Mouse (Mus musculus) heart, postnatal 10 days (tissue): Measurements from ENCODE around the gene Rilp. TPM values are rescaled to one million over a fixed set of nuclear protein-coding genes. Genes with fewer than 3 reads are reported as not detected.

Experiments used
- DNase-seq, 2 experiments: peaks; one replicate each; pipeline ENCODE4 v3.0.0; 2021
- intact Hi-C: fragments of 180-260 bp; cut with DNase I; formaldehyde crosslinking; loops from one replicate; pipeline ENCODE4 v1.15.1; 2025
- total RNA-seq, 2 experiments: library from RNA; stranded (reverse); gene quantifications; 2 replicates each; pipeline ENCODE4 v1.2.3; 2021

Gene Rilp
- 10 to 100 TPM; 32.2 to 34.5 TPM for total RNA-seq

- DNase-seq: peak; percentile 92 to 94
- intact Hi-C loops: loop anchor here (2.0 to 5.0 kb wide), 2 partner anchors 41 to 108 kb away; no protein-coding TSS in a partner anchor
These were observed at the start of gene Rilp for GRCm38 (mm10) chr11:75509741-75510626. Gene Rilp (plus strand): TSS chr11:75510094.

- intact Hi-C loops: loop anchor here (10.0 kb wide), 1 partner anchor 285 kb away; the partner anchor contains the start of gene Ovca2
- DNase-seq: peak; percentile 94 to 95
These were observed 49.6 kb upstream of the Rilp start for GRCm38 (mm10) chr11:75460103-75460843.

DNA sequence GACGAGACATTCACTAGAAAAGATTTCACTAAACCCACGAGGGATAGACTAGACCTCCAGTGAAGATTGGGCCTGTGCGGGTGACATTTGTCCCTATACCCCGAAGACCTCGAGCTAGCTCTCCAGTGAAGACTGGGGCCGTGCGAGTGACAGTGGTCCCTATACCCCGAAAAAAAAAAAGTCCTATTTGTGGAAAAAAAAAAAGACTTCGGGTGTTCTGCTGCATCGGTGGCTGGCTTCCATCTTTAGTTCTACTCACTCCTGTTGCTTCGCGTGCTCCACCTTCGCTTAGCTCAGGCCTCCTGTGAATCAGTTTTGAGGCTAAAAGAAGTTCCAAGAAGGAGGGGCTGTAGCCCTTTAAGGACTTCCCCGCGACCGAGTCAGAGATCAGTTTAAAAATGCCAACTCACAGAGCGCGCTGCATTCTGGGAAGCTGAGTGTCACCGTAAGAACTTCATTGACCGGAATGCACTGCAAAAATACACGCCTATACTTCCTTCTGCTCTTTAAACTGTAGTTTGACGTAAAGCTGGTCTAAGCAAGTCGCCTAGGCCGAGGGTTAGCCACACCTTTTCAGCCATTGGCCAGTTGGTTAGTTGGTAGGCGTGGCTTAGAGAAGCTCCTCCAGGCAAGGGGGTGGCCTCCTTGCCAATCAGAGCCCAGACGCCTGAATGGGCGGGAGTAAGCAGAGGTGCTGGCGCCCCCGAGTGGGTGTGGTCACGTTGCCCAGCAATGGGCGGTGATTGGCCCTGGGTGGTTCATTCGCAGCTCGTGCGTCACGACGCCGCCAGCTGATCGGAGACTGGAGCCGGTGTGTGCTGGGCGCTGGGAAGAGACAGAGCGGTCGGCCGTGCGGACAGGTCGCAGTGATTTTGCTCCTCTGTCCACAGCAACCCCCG is 48.8 kb upstream of the Rilp start, which contains the start of gene Tlcd2:
Gene Tlcd2 (plus strand): TSS at position 872 of the 899 bp plus-strand sequence.
- DNase-seq: peak; percentile 100
- intact Hi-C loops: loop anchor here (10.0 kb wide), 1 partner anchor 286 kb away; the partner anchor contains the start of gene Ovca2

- no peak for DNase-seq
- intact Hi-C loops: loop anchor here (10.0 kb wide), 1 partner anchor 287 kb away; the partner anchor contains the start of gene Ovca2
These were observed 48.1 kb upstream of the Rilp start for GRCm38 (mm10) chr11:75461743-75462252.

DNA sequence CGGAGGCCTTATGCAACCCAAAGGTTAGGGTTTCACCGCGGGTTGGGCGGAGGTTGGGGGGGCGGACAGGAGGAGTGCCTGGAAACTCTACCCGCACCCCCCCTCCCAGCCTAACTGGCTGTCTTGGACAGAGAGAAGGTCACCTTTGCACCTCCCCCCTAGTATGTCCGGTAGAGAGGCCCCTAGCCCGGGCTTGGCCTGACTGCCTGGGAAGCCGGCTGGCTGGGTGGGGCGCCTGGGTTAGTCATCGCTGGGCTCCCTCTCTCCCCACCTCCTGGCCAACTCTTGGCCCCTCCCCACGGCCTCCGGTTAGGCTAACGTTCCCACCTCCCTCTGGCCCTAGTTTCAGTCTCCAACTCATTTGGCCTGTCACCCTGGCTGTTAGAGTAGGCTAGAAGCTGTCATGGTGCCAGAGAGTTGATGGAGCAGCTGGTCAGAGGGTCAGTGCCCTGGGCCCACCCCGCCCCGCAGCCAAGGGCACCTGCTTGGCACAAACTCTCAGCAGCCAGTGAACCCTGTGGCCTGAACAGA is 47.6 kb upstream of the Rilp start:
- intact Hi-C loops: loop anchor here (10.0 kb wide), 1 partner anchor 288 kb away; the partner anchor contains the start of gene Ovca2
- peak; percentile 93 to 94 for DNase-seq

GRCm38 (mm10) chr11:75462865-75463336 is 47.0 kb upstream of the Rilp start:
- DNase-seq: peak; percentile 97
- intact Hi-C loops: loop anchor here (10.0 kb wide), 1 partner anchor 288 kb away; the partner anchor contains the start of gene Ovca2

DNA sequence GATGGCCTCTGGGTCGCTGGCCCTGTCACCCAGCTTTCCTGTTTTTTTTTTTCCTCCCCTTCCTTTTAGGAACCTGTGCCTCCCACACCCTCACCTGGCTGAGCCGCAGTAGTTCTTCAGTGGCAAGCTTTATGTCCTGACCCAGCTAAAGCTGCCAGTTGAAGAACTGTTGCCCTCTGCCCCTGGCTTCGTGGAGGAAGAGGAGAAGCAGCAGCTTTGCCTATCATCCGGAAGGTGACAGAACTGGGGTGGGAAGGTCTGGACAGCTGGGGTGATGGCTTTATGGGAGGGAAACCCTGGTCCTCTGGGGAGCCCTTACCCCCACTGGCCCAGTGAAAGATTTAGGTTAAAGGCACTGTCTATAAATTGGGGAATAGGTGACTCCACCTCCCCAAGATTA is 46.3 kb upstream of the Rilp start:
- intact Hi-C loops: loop anchor here (10.0 kb wide), 1 partner anchor 289 kb away; the partner anchor contains the start of gene Ovca2
- DNase-seq: no peak

DNA sequence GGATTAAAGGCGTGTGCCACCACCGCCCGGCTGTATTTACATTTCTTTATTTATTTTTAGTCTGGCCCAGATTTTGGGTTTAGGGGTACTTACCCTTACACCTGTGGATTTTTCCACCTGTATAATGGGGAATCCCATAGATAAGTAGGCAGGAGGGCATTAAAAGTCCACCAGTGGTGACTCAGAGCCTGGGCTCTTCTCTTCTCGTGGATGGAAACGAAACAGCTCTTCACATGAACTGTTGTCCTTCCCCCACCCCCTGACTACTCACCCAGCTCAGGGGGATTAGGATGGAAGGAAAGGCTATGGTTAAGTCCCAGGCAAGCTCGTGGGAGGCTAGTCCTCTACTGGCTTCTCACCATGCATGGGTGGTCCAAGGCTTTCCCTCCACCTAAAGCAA is 45.5 kb upstream of the Rilp start:
- intact Hi-C loops: loop anchor here (10.0 kb wide), 1 partner anchor 290 kb away; the partner anchor contains the start of gene Ovca2
- DNase-seq: no peak

GRCm38 (mm10) chr11:75465051-75465450 is 44.8 kb upstream of the Rilp start:
- intact Hi-C loops: loop anchor here (10.0 kb wide), 1 partner anchor 290 kb away; the partner anchor contains the start of gene Ovca2
- DNase-seq: no peak

DNA sequence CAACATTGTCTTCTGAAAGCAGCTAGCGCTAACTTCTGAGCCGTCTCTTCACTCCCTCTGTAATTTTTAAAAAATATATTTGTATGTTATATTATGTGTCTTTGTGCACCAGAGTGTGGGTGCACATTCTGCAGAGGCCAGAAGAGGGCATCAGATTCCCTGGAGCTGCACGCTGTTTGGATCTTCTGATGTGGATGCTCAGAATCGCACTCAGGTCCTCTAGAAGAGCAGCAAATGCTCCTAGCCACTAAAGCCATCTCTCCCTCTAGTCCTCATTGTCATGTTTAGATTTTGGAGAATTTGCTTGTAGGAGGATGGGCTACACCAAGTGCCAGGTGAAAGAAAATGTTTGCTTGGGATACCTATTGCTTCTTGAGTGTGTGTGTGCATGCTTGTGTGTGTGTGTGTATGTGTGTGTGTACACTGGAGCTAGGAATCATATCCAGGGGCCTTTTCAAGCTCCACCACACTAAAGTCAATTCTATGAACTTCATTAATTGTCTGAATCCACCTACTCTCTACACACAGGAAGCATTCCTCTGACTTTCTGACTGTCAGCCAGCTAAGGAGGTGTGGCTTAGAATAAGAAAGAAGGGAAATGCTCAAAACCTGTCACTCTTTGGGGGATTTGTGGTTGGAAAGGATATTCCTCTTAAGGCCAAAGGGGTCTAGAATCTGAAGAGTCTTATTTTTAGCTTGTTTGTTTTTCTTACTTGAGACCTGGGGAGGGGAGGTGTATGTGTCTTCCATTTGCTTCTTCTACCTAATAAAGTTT is 43.0 kb upstream of the Rilp start:
- DNase-seq: peak in 1 of 2 experiments; percentile 48
- intact Hi-C loops: loop anchor here (10.0 kb wide), 1 partner anchor 292 kb away; the partner anchor contains the start of gene Ovca2

- intact Hi-C loops: loop anchor here (1.0 to 10.0 kb wide), 3 partner anchors 19 to 293 kb away; partner anchors contain the start of genes Ovca2 and Prpf8
- peak; percentile 84 to 90 for DNase-seq
These were observed 42.2 kb upstream of the Rilp start for GRCm38 (mm10) chr11:75467512-75468215.

DNA sequence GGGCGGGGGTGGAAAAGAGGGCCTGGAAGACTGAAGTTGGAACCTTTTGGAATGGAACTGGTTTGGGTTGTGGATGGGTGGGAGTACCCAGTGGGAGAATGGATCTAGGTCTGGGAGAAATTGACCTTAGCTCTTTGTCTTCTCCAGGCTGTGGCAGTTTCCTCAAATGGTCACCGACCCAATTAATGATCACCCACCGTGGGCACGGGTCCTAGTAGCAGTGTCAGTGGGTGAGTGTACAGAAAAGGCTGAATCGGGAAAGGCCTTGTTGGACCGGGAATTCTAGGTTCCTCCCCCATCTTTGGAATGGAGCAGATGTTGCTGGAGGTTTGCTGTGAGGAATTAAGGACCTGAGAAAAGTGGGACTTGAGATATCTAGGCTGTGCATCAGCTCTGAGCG is 41.5 kb upstream of the Rilp start:
- intact Hi-C loops: loop anchor here (1.0 to 10.0 kb wide), 3 partner anchors 18 to 294 kb away; partner anchors contain the start of genes Ovca2 and Prpf8
- DNase-seq: no peak

DNA sequence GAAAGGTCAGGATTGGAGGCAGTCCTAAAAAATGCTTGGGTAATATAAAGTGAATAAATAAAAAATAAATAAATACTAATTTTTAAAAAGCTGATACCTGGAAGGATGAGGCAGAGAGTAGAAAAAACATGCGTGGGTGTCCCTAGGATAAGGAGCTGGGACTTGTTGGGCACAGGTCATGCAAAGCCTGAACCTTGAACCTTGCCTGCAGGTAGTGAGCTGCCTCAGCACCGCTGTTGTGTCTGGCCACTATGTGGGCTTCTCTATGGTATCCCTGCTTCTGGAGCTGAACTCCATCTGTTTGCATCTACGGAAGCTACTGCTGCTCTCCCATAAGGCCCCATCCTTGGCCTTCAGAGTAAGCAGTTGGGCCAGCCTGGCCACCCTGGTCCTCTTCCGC is 40.6 kb upstream of the Rilp start:
- intact Hi-C loops: loop anchor here (2.0 to 10.0 kb wide), 2 partner anchors 40 to 294 kb away; partner anchors contain the start of gene Ovca2
- no peak for DNase-seq

DNA sequence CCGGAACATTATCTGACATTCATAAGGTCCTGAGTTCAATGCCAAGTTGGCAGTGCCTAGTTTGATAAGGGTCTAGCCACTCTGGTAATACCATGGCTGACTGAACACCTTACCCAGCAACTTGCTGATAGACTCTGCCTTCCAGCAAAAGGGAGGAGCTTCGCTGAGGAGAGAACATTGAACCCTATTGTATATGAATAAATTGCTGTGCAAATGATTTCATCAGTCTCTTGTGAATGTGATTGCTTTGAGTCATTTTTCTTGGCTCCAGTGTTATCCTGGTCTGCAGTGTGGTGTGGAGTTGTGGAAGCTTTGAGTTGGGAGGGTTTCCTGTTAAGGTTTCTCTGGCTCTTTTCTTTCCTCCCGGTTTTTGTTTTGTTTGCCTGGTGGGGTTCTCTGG is 39.2 kb upstream of the Rilp start:
- no peak for DNase-seq
- intact Hi-C loops: no loop called here

- no peak for DNase-seq
- intact Hi-C loops: no loop called here
These were observed 37.3 kb upstream of the Rilp start for GRCm38 (mm10) chr11:75472469-75473081.

GRCm38 (mm10) chr11:75473376-75473775 is 36.5 kb upstream of the Rilp start:
- intact Hi-C loops: no loop called here
- DNase-seq: no peak

- no peak for DNase-seq
- intact Hi-C loops: loop anchor here (1.0 kb wide), 1 partner anchor 18 kb away; no protein-coding TSS in a partner anchor
These were observed 23.7 kb upstream of the Rilp start for GRCm38 (mm10) chr11:75486192-75486591.
